Mouse (Mus musculus): ENCODE results near the gene Mrpl42. TPM values are rescaled to one million over a fixed set of nuclear protein-coding genes. Genes with fewer than 3 reads are reported as not detected.
"Not testable (repeated sequence)": the region's sequence is repeated elsewhere in the genome, so short reads cannot be mapped to it uniquely, and the experiment has no call there.

The Mrpl42 gene
- polyA plus RNA-seq (2015; fragmentation: Nextera tagmentation; extraction: Ambion mirVana), result 340 and 350 TPM in 2 replicates

GRCm38 (mm10) chr10:95501463-95502081 is at the start of gene Mrpl42:
Gene Mrpl42 (minus strand): TSS chr10:95501940.
- H3K36me3 ChIP-seq, result peaks cover 11% of the 10 kb centered on the region; the same call in 1 of the 2 replicates
- under 1% methylated on average over 35 of the region's 35 CpGs for WGBS
- H3K27ac ChIP-seq, result peak within 1 kb of the TSS; percentile 72
- ATAC-seq (ENCODE audit: insufficient read depth, low FRiP score, low read depth), result peak; percentile 94
- H3K4me3 ChIP-seq (replicated peaks), result peak within 1 kb of the TSS; percentile 58
- peak within 1 kb of the TSS; percentile 29 for H3K9ac ChIP-seq
- H3K4me1 ChIP-seq, result peaks cover 4% of the 10 kb centered on the region; the same call in 1 of the 2 replicates
- no peaks in the 10 kb centered on the region for H3K9me3 ChIP-seq
- H3K27me3 ChIP-seq (replicated peaks), result no peaks in the 10 kb centered on the region
- H3K4me2 ChIP-seq, result peak within 1 kb of the TSS; percentile 53

GRCm38 (mm10) chr10:95550506-95550905 is 48.8 kb upstream of the Mrpl42 start:
- Histone ChIP-seq H3K36me3 (peaks cover 18% of the 10 kb centered on the region), H3K9ac (no peak overlapping the region), H3K27ac (no peak overlapping the region), H3K27me3 (replicated peaks) (no peaks in the 10 kb centered on the region), H3K4me3 (replicated peaks) (no peak overlapping the region), H3K4me1 (no peaks in the 10 kb centered on the region), H3K9me3 (no peaks in the 10 kb centered on the region), H3K4me2 (no peak overlapping the region)
- no peak for ATAC-seq (ENCODE audit: insufficient read depth, low FRiP score, low read depth)
- WGBS, result 50% methylated on average over 1 of the region's 1 CpGs

- not testable (repeated sequence) for ATAC-seq (ENCODE audit: insufficient read depth, low FRiP score, low read depth); H3K9ac ChIP-seq; H3K27ac ChIP-seq; H3K27me3 ChIP-seq (replicated peaks); H3K4me1 ChIP-seq; H3K9me3 ChIP-seq; H3K4me2 ChIP-seq; H3K4me3 ChIP-seq (replicated peaks)
- WGBS, result 71% methylated on average over 5 of the region's 5 CpGs
- H3K36me3 ChIP-seq, result peaks cover 18% of the 10 kb centered on the region
These were observed 47.3 kb upstream of the Mrpl42 start for GRCm38 (mm10) chr10:95549080-95549479.

- Histone ChIP-seq H3K27ac (no peak overlapping the region), H3K36me3 (peaks cover 18% of the 10 kb centered on the region), H3K9me3 (no peaks in the 10 kb centered on the region), H3K4me1 (no peaks in the 10 kb centered on the region), H3K4me2 (no peak overlapping the region), H3K9ac (no peak overlapping the region), H3K27me3 (replicated peaks) (no peaks in the 10 kb centered on the region), H3K4me3 (replicated peaks) (no peak overlapping the region)
- WGBS, result 81% methylated on average over 11 of the region's 11 CpGs
- no peak for ATAC-seq (ENCODE audit: insufficient read depth, low FRiP score, low read depth)
These were observed 46.5 kb upstream of the Mrpl42 start for GRCm38 (mm10) chr10:95548154-95548826.

- Histone ChIP-seq H3K9ac (no peak overlapping the region), H3K36me3 (peaks cover 18% of the 10 kb centered on the region), H3K4me2 (no peak overlapping the region), H3K27me3 (replicated peaks) (no peaks in the 10 kb centered on the region), H3K27ac (no peak overlapping the region), H3K9me3 (no peaks in the 10 kb centered on the region), H3K4me1 (no peaks in the 10 kb centered on the region), H3K4me3 (replicated peaks) (no peak overlapping the region)
- no peak for ATAC-seq (ENCODE audit: insufficient read depth, low FRiP score, low read depth)
- 89% methylated on average over 2 of the region's 2 CpGs for WGBS
These were observed 44.4 kb upstream of the Mrpl42 start for GRCm38 (mm10) chr10:95546178-95546577.

GRCm38 (mm10) chr10:95545051-95545450 is 43.3 kb upstream of the Mrpl42 start:
- Histone ChIP-seq H3K27me3 (replicated peaks) (no peaks in the 10 kb centered on the region), H3K9me3 (no peaks in the 10 kb centered on the region), H3K4me1 (no peaks in the 10 kb centered on the region), H3K4me2 (no peak overlapping the region), H3K4me3 (replicated peaks) (no peak overlapping the region), H3K27ac (no peak overlapping the region), H3K36me3 (peaks cover 16% of the 10 kb centered on the region), H3K9ac (no peak overlapping the region)
- 63% methylated on average over 4 of the region's 4 CpGs for WGBS
- ATAC-seq (ENCODE audit: insufficient read depth, low FRiP score, low read depth), result no peak

- no peak overlapping the region for H3K4me2 ChIP-seq
- H3K27me3 ChIP-seq (replicated peaks), result no peaks in the 10 kb centered on the region
- H3K9ac ChIP-seq, result no peak overlapping the region
- no peak for ATAC-seq (ENCODE audit: insufficient read depth, low FRiP score, low read depth)
- 78% methylated on average over 2 of the region's 2 CpGs for WGBS
- peaks cover 16% of the 10 kb centered on the region for H3K36me3 ChIP-seq
- no peak overlapping the region for H3K4me3 ChIP-seq (replicated peaks)
- no peak overlapping the region for H3K27ac ChIP-seq
- H3K4me1 ChIP-seq, result no peaks in the 10 kb centered on the region
- H3K9me3 ChIP-seq, result no peaks in the 10 kb centered on the region
These were observed 42.9 kb upstream of the Mrpl42 start for GRCm38 (mm10) chr10:95544651-95545050.

- ATAC-seq (ENCODE audit: insufficient read depth, low FRiP score, low read depth), result no peak
- H3K27me3 ChIP-seq (replicated peaks), result no peaks in the 10 kb centered on the region
- H3K36me3 ChIP-seq, result peaks cover 16% of the 10 kb centered on the region
- H3K4me1 ChIP-seq, result no peaks in the 10 kb centered on the region
- H3K27ac ChIP-seq, result no peak overlapping the region
- H3K4me3 ChIP-seq (replicated peaks), result no peak overlapping the region
- H3K4me2 ChIP-seq, result no peak overlapping the region
- H3K9ac ChIP-seq, result no peak overlapping the region
- H3K9me3 ChIP-seq, result no peaks in the 10 kb centered on the region
These were observed 42.3 kb upstream of the Mrpl42 start for GRCm38 (mm10) chr10:95544004-95544403.

- no peaks in the 10 kb centered on the region for H3K4me1 ChIP-seq
- H3K36me3 ChIP-seq, result peaks cover 13% of the 10 kb centered on the region
- WGBS, result 85% methylated on average over 2 of the region's 2 CpGs
- H3K4me2 ChIP-seq, result no peak overlapping the region
- ATAC-seq (ENCODE audit: insufficient read depth, low FRiP score, low read depth), result no peak
- no peak overlapping the region for H3K27ac ChIP-seq
- H3K4me3 ChIP-seq (replicated peaks), result no peak overlapping the region
- H3K9me3 ChIP-seq, result no peaks in the 10 kb centered on the region
- H3K9ac ChIP-seq, result no peak overlapping the region
- no peaks in the 10 kb centered on the region for H3K27me3 ChIP-seq (replicated peaks)
These were observed 41.6 kb upstream of the Mrpl42 start for GRCm38 (mm10) chr10:95543377-95543776.

- Histone ChIP-seq H3K4me3 (replicated peaks) (no peak overlapping the region), H3K4me2 (no peak overlapping the region), H3K9ac (no peak overlapping the region), H3K4me1 (no peaks in the 10 kb centered on the region), H3K36me3 (peaks cover 10% of the 10 kb centered on the region), H3K27ac (no peak overlapping the region), H3K9me3 (no peaks in the 10 kb centered on the region), H3K27me3 (replicated peaks) (no peaks in the 10 kb centered on the region)
- 78% methylated on average over 4 of the region's 4 CpGs for WGBS
- no peak for ATAC-seq (ENCODE audit: insufficient read depth, low FRiP score, low read depth)
These were observed 41.2 kb upstream of the Mrpl42 start for GRCm38 (mm10) chr10:95542916-95543315.

- H3K9ac ChIP-seq, result no peak overlapping the region
- H3K4me1 ChIP-seq, result no peaks in the 10 kb centered on the region
- no peak overlapping the region for H3K4me3 ChIP-seq (replicated peaks)
- no peaks in the 10 kb centered on the region for H3K9me3 ChIP-seq
- no peak overlapping the region for H3K27ac ChIP-seq
- no peaks in the 10 kb centered on the region; the same call in 1 of the 2 replicates for H3K36me3 ChIP-seq
- no peaks in the 10 kb centered on the region for H3K27me3 ChIP-seq (replicated peaks)
- H3K4me2 ChIP-seq, result no peak overlapping the region
- 86% methylated on average over 3 of the region's 3 CpGs for WGBS
- ATAC-seq (ENCODE audit: insufficient read depth, low FRiP score, low read depth), result no peak
These were observed 38.1 kb upstream of the Mrpl42 start for GRCm38 (mm10) chr10:95539841-95540240.

- no peak overlapping the region for H3K4me2 ChIP-seq
- no peaks in the 10 kb centered on the region for H3K9me3 ChIP-seq
- no peaks in the 10 kb centered on the region for H3K4me1 ChIP-seq
- no peak overlapping the region for H3K4me3 ChIP-seq (replicated peaks)
- no peaks in the 10 kb centered on the region for H3K27me3 ChIP-seq (replicated peaks)
- no peak overlapping the region for H3K9ac ChIP-seq
- no peaks in the 10 kb centered on the region; the same call in 1 of the 2 replicates for H3K36me3 ChIP-seq
- no peak overlapping the region for H3K27ac ChIP-seq
- ATAC-seq (ENCODE audit: insufficient read depth, low FRiP score, low read depth), result no peak
- WGBS, result 82% methylated on average over 3 of the region's 3 CpGs
These were observed 37.5 kb upstream of the Mrpl42 start for GRCm38 (mm10) chr10:95539260-95539659.

All from stomach, embryonic 15.5 days (tissue).